Mouse (Mus musculus) testis, adult 2 months (tissue): Measurements from ENCODE around the gene Fam169a.

Experiments used
- CTCF ChIP-seq: fragments of 200-500 bp; IDR thresholded peaks from 2 replicates; pipeline ENCODE4 v1.5.1; 2012; ENCODE audit warnings: low read depth, mild to moderate bottlenecking, inconsistent platforms, low read length, moderate library complexity; ENCODE audit not compliant: control insufficient read depth, insufficient read depth, insufficient replicate concordance
- POLR2A ChIP-seq: fragments of 200-500 bp; IDR thresholded peaks from 2 replicates; pipeline ENCODE4 v1.6.1; 2012; ENCODE audit warnings: low read depth, mild to moderate bottlenecking, inconsistent platforms, low read length, moderate library complexity; ENCODE audit not compliant: control insufficient read depth

DNA sequence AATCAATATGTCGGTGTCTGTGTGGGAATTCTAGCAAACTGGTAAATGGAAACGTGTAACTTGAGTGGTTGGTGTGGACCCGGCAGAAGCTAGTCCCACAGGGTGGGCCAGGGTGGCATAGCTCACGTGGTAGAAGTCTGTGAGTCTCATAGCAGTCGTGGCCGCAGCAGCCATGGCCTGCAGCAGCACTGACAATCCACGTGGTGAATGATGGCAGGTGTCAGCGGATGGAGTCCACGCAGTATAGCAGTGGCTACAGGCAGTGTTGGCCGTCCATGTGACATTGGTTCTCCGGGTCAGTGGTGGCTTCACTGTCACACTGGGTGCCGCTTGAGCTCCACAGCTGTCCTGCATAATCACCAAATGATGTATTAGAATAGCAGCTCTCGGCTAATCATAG lies 37.0 kb upstream of the Fam169a start:
- TF ChIP-seq POLR2A (no peak), CTCF (no peak)
